ENCODE assay signal across 16 mouse cellular contexts in the genomic region with DNA sequence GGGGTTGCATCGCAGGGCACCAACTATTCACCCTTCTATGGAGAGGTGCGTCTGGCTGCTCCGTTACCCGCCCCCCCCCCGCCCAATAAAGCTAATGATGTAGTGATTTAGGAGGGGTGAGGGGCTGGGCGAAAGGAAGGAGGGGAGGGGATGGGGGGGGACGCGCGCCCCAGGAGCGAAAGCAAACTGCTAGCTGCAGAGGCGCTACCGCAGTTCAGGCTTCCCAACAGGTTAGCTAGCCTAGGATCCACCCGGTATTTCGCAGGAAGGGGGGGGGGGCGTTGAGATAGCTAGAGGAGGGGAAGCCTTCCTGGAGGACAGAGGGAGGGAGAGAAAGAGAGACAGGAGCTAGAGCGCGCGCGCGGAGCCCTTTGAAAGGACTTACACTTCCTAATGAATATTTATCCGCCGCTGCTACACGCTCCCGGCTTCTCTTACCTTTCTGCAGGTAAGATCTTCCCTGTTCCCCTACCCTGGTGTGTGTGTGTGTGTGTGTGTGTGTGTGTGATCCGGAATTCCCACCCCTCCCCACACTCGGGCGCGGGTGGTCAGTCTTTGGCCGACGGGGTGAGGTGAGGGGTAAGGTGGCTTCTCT. TPM values are rescaled to one million over a fixed set of nuclear protein-coding genes. Genes with fewer than 3 reads are reported as not detected.
A peak's percentile ranks its signal among the peaks of the same experiment; 100 is the strongest.
DNase-seq lines count a peak whose midpoint lies in the region; ATAC-seq lines count a peak whose summit lies in the region.
"Had no signal": no experiment of that assay in that cellular context is flagged by ENCODE, and none has a peak within 500 bp of the region (broad histone marks: within the 10 kb centered on the region; RNA-seq: fewer than 3 reads in every experiment).

Gene Six3, plus strand, starts transcription at position 343 of the 595 bp plus-strand sequence.

- H3K4me2 ChIP-seq in forebrain, embryonic 15.5 days (replicated peaks), result peak within 1 kb of the TSS; percentile 45
- peak within 1 kb of the TSS; percentile 42 for H3K4me2 ChIP-seq in midbrain, embryonic 15.5 days
- H3K4me2 ChIP-seq: hindbrain, embryonic 13.5 days had no signal

- H3K4me3 ChIP-seq in embryonic facial prominence, embryonic 10.5 days, result peak within 1 kb of the TSS; percentile 61
- peak within 1 kb of the TSS; percentile 36 for H3K4me3 ChIP-seq in forebrain, embryonic 15.5 days
- peak within 1 kb of the TSS; percentile 29 for H3K4me3 ChIP-seq in midbrain, embryonic 15.5 days

- peaks cover 100% of the 10 kb centered on the region for H3K27me3 ChIP-seq in embryonic facial prominence, embryonic 10.5 days (replicated peaks; ENCODE audit: low read depth, poor library complexity, severe bottlenecking)
- H3K27me3 ChIP-seq in forebrain, embryonic 15.5 days, result peaks cover 97% of the 10 kb centered on the region
- peaks cover 96% of the 10 kb centered on the region for H3K27me3 ChIP-seq in midbrain, embryonic 15.5 days (replicated peaks)

- DNase-seq in heart, adult 11 months, result peak; percentile 44
- no peak for DNase-seq in heart, adult 8-10 months (ENCODE audit: low spot score)
- DNase-seq in embryonic facial prominence, embryonic 10.5 days (ENCODE audit: low spot score), result peak; percentile 47
- no peak for DNase-seq in yolk sac, embryonic 10.5 days (ENCODE audit: low spot score)
- no peak for DNase-seq in cerebellum, adult 18-20 months
- no peak for DNase-seq in lung, adult 18-20 months
- DNase-seq: cerebellum, adult 9-11 months; kidney, adult 8-10 months; left cerebral cortex, postnatal 4 days; lung, adult 2 months had no signal

- peak within 1 kb of the TSS; percentile 22; the same call in 1 of the 2 replicates for H3K9ac ChIP-seq in forebrain, embryonic 15.5 days (replicated peaks)
- H3K9ac ChIP-seq in midbrain, embryonic 15.5 days, result no peak within 1 kb of the TSS; the same call in 1 of the 2 replicates
- H3K9ac ChIP-seq: heart, embryonic 13.5 days; hindbrain, embryonic 13.5 days had no signal

- H3K36me3 ChIP-seq in embryonic facial prominence, embryonic 10.5 days (replicated peaks), result no peaks in the 10 kb centered on the region
- no peaks in the 10 kb centered on the region for H3K36me3 ChIP-seq in forebrain, embryonic 15.5 days
- H3K36me3 ChIP-seq in midbrain, embryonic 15.5 days (replicated peaks), result no peaks in the 10 kb centered on the region
- H3K36me3 ChIP-seq: heart, embryonic 13.5 days; hindbrain, embryonic 13.5 days had no signal

- WGBS in embryonic facial prominence, embryonic 10.5 days, result under 1% methylated on average over 29 of the region's 30 CpGs
- under 1% methylated on average over 29 of the region's 30 CpGs for WGBS in forebrain, embryonic 15.5 days
- 1% methylated on average over 26 of the region's 30 CpGs for WGBS in midbrain, embryonic 15.5 days

- H3K27ac ChIP-seq in embryonic facial prominence, embryonic 10.5 days (replicated peaks), result peak within 1 kb of the TSS; percentile 87
- peak within 1 kb of the TSS; percentile 45 for H3K27ac ChIP-seq in forebrain, embryonic 15.5 days (replicated peaks)
- H3K27ac ChIP-seq in midbrain, embryonic 15.5 days, result peak within 1 kb of the TSS; percentile 65
- H3K27ac ChIP-seq: heart, embryonic 13.5 days; hindbrain, embryonic 13.5 days had no signal

- no peaks in the 10 kb centered on the region for H3K9me3 ChIP-seq in embryonic facial prominence, embryonic 10.5 days
- no peaks in the 10 kb centered on the region for H3K9me3 ChIP-seq in forebrain, embryonic 15.5 days
- no peaks in the 10 kb centered on the region for H3K9me3 ChIP-seq in midbrain, embryonic 15.5 days
- H3K9me3 ChIP-seq: heart, embryonic 13.5 days; hindbrain, embryonic 13.5 days had no signal

- no peak for ATAC-seq in forebrain, embryonic 15.5 days (replicated peaks)
- ATAC-seq in midbrain, embryonic 15.5 days (replicated peaks), result no peak

- peaks cover 53% of the 10 kb centered on the region for H3K4me1 ChIP-seq in embryonic facial prominence, embryonic 10.5 days
- peaks cover 30% of the 10 kb centered on the region for H3K4me1 ChIP-seq in forebrain, embryonic 15.5 days
- H3K4me1 ChIP-seq in midbrain, embryonic 15.5 days, result peaks cover 12% of the 10 kb centered on the region

RNA-seq across cellular contexts. Expression of gene Six3, which starts in this region (rescaled TPM):
- total RNA-seq in heart, adult 8-10 months (2022), result not detected
- polyA plus RNA-seq in embryonic facial prominence, embryonic 10.5 days (2016; fragmentation: Nextera tagmentation; extraction: Ambion mirVana), result 8.8 and 13.1 TPM in 2 replicates
- polyA plus RNA-seq in forebrain, embryonic 15.5 days (2015; fragmentation: Nextera tagmentation; extraction: Ambion mirVana), result 18.0 and 21.7 TPM in 2 replicates
- polyA plus RNA-seq in midbrain, embryonic 15.5 days (2015; fragmentation: Nextera tagmentation; extraction: Ambion mirVana), result 30.2 and 30.4 TPM in 2 replicates
- total RNA-seq: gastrocnemius, adult 8-10 months; MEL had no signal
- polyA plus RNA-seq: heart, embryonic 13.5 days; lung, adult 2 months had no signal

Comparison
In these comparisons a context has a peak if more than half of its experiments do, and no peak if none do; other contexts are left out.
1. DNase-seq: peak in heart, adult 11 months (single experiment) and embryonic facial prominence, embryonic 10.5 days (single experiment); none in heart, adult 8-10 months (single experiment), yolk sac, embryonic 10.5 days (single experiment), cerebellum, adult 18-20 months (0 of 2) and lung, adult 18-20 months (0 of 2).
2. Peak in every context shown above with its lines, with median percentiles within 50 percentile points of each other: H3K27ac ChIP-seq and H3K4me3 ChIP-seq.